Mouse (Mus musculus) 416B (cell line): ENCODE data around the gene Tut1.
A peak's percentile ranks its signal among the peaks of the same experiment; 100 is the strongest.
"Not testable (repeated sequence)": the region's sequence is repeated elsewhere in the genome, so short reads cannot be mapped to it uniquely, and the experiment has no call there.

Source experiments
- DNase-seq: peaks from one replicate; pipeline ENCODE4 v3.0.0; 2011; ENCODE audit warnings: low read depth

Gene Tut1

GRCm38 (mm10) chr19:8942276-8942964, 11.2 kb upstream of the Tut1 start:
- DNase-seq, result peak; percentile 65

GRCm38 (mm10) chr19:8943047-8943446, 10.6 kb upstream of the Tut1 start:
- peak; percentile 28 for DNase-seq

GRCm38 (mm10) chr19:8944062-8944461, 9.6 kb upstream of the Tut1 start:
- peak; percentile 91 for DNase-seq

GRCm38 (mm10) chr19:8944750-8945149, 8.9 kb upstream of the Tut1 start:
- DNase-seq, result peak; percentile 94

- no peak for DNase-seq
Measured at GRCm38 (mm10) chr19:8945251-8945650, 8.4 kb upstream of the Tut1 start.

GRCm38 (mm10) chr19:8946929-8947328, 6.7 kb upstream of the Tut1 start:
- DNase-seq, result no peak

GRCm38 (mm10) chr19:8950190-8950589, 3.5 kb upstream of the Tut1 start:
- DNase-seq, result no peak

GRCm38 (mm10) chr19:8952241-8952640, 1.4 kb upstream of the Tut1 start:
- DNase-seq, result no peak

- peak; percentile 39 for DNase-seq
Measured at GRCm38 (mm10) chr19:8954171-8954570, 524 bp downstream of the Tut1 start.

GRCm38 (mm10) chr19:8962256-8962655, 8.6 kb downstream of the Tut1 start:
- no peak for DNase-seq

GRCm38 (mm10) chr19:8965075-8965474, 11.4 kb downstream of the Tut1 start:
- DNase-seq, result no peak

- DNase-seq, result no peak
Measured at GRCm38 (mm10) chr19:8965771-8966170, 12.1 kb downstream of the Tut1 start.

GRCm38 (mm10) chr19:8966198-8966589, 12.5 kb downstream of the Tut1 start:
- no peak for DNase-seq

GRCm38 (mm10) chr19:8966590-8967372, 13.1 kb downstream of the Tut1 start, which contains the start of gene Eef1g:
Gene Eef1g, plus strand, starts transcription at chr19:8967041.
- DNase-seq, result peak; percentile 100

- DNase-seq, result peak; percentile 28
Measured at GRCm38 (mm10) chr19:8967373-8967743, 13.7 kb downstream of the Tut1 start.

GRCm38 (mm10) chr19:8967893-8968292, 14.2 kb downstream of the Tut1 start:
- no peak for DNase-seq

GRCm38 (mm10) chr19:8972491-8972890, 18.8 kb downstream of the Tut1 start:
- not testable (repeated sequence) for DNase-seq

- DNase-seq, result peak; percentile 36
Measured at GRCm38 (mm10) chr19:8974638-8975037, 21.0 kb downstream of the Tut1 start.

GRCm38 (mm10) chr19:8975491-8975890, 21.8 kb downstream of the Tut1 start:
- no peak for DNase-seq

GRCm38 (mm10) chr19:8976535-8976934, 22.9 kb downstream of the Tut1 start:
- peak; percentile 84 for DNase-seq

GRCm38 (mm10) chr19:8980771-8981170, 27.1 kb downstream of the Tut1 start:
- peak; percentile 88 for DNase-seq

GRCm38 (mm10) chr19:8981450-8982168, 28.0 kb downstream of the Tut1 start:
- DNase-seq, result no peak
